Mouse (Mus musculus): Measurements from ENCODE around the gene Mettl18. TPM values are rescaled to one million over a fixed set of nuclear protein-coding genes. Genes with fewer than 3 reads are reported as not detected.

The Mettl18 gene
- 25.7 TPM for polyA plus RNA-seq (2017; shearing (Covaris generic))

GRCm38 (mm10) chr1:163994721-163995608, at the start of gene Mettl18, which contains the start of gene BC055324:
Gene Mettl18 (plus strand): TSS chr1:163994889.
Gene BC055324 (minus strand): TSS chr1:163994796.

Other genes starting within 250 kb of the Mettl18 start
- gene Kifap3, start 215.3 kb upstream of the Mettl18 start, polyA plus RNA-seq (2017; shearing (Covaris generic)): 4.0 TPM
- 38.4 TPM for gene Scyl3, start 65.8 kb upstream of the Mettl18 start, polyA plus RNA-seq (2017; shearing (Covaris generic))
- 4.5 TPM for gene BC055324, start 93 bp upstream of the Mettl18 start, polyA plus RNA-seq (2017; shearing (Covaris generic))
- 0.31 TPM for gene Sele, start 53.3 kb downstream of the Mettl18 start, polyA plus RNA-seq (2017; shearing (Covaris generic))
- gene Sell, start 67.1 kb downstream of the Mettl18 start, polyA plus RNA-seq (2017; shearing (Covaris generic)): 839 TPM
- 4.1 TPM for gene Selp, start 120.4 kb downstream of the Mettl18 start, polyA plus RNA-seq (2017; shearing (Covaris generic))
- not detected for gene F5, start 156.9 kb downstream of the Mettl18 start, polyA plus RNA-seq (2017; shearing (Covaris generic))